Mouse (Mus musculus) heart, adult 8-10 months (tissue): ENCODE results near the gene Nos1ap. TPM values are rescaled to one million over a fixed set of nuclear protein-coding genes. Genes with fewer than 3 reads are reported as not detected.

Experiments
- DNase-seq: peaks from one replicate; pipeline ENCODE4 v3.0.0; 2022; ENCODE audit warnings: low spot score
- total RNA-seq, 4 experiments: library from RNA; stranded (reverse); gene quantifications; 2 replicates each; pipeline ENCODE4 v1.2.4; 2022

Nos1ap gene
- total RNA-seq, 4 experiments from 2014 or later = 22.5 to 27.8 (median 25.2) TPM

DNA sequence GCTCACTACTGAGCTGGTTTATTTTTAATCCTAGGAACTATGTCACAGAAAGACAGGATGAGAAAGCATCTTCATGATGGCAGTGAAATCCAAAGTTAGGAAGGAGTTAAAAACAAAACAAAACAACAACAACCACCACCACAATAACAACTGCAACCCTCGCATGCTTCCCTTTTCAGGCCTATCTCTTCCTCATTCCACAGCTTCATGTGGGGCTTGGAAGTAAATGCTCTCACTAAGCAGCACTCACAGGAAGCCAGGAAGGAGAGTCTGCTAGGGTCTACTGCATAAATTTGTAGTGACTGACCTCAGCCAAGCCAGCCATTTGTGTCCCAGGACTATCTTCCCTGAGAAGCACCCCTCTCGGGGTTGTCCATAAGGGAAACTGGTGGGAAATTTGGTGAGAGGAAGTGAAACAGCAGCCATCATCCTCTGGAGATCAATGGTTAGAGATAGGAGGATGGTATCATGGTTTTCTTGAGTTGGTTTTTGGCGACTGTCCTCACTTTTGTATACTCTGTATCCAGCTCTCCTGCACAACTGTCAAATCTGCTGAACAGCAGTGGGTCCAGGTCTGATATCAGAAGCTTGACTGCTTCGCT, 218.4 kb downstream of the Nos1ap start:
- no peak for DNase-seq

DNA sequence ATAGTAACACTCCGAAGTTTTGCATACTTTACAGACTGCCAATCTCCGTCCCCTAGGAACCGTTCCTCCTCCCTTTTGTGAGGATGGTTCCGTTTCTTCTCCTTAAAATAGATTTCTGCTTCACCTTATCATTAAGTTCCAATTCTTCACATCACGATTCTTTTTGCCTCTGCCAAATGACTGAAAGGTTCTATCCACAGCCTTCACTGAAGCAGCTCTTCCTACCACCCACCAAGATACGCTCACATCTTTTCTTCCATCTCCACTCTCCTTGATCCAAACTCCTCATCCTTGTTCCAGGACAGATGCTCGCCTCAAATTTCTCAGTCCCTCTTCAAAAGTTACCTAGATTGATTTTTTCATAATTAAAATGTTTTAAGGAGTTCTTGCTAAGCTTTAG, 220.8 kb downstream of the Nos1ap start:
- no peak for DNase-seq

GRCm38 (mm10) chr1:170366981-170367700, 222.5 kb downstream of the Nos1ap start:
- no peak for DNase-seq

DNA sequence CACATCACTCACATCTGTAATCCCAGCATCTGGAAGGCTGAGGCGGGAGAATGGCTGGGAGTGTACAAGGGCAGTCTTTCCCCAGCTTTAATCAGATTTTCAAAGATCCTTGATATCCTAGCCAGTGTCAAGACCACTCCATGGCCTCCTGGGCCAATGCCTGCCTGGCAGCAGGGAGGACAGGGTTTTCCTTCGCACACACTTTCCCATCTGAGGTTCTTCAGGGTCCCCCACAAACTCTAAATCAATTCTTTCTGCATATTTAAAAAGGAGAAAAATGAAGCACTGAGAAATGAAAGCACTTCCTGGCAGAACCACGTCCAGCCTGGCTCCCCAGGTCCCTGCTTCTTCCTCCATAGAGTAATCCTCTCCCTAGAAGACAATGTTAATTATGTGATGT, 225.9 kb downstream of the Nos1ap start:
- no peak for DNase-seq

GRCm38 (mm10) chr1:170360183-170360915, 229.3 kb downstream of the Nos1ap start:
- DNase-seq = no peak

DNA sequence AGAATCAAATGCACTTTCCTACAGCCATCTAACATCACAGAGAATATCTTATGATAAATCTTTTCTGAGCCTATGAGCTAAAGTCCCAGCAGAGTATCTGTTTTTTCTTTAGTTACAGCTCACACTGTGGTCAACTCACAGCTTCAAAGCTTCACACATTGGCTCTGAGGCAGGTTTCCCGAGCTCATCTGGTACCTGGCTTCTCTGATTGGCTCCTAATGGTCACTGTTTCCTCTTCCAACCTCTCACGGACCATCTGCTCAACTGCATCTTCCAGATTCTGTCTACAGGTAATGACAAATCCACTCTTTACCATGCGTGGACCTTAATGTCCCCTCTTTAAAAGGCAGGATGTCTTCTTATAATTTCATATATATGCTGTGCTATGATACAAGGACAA, 236.3 kb downstream of the Nos1ap start:
- DNase-seq = no peak

DNA sequence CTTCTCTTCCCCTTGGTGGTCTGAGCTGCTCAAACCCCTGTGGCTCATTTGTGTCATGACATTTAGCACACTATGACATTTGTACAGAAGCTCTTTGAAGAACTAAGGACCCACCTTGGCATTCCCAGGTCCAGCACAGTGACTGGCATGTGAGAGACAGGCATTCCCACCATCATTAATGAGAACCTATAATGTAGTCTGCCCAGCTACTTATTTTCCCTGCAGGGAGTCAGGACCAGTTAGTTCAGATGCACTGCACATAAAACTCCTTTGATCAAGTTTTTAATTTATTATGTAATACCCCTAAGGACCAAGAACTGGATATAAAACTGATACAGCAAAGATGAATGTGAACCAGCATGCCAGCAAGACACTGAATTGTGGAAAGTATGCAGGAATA, 238.6 kb downstream of the Nos1ap start:
- no peak for DNase-seq

- peak; percentile 3 for DNase-seq
These were observed 243.4 kb downstream of the Nos1ap start for GRCm38 (mm10) chr1:170346266-170346665.

GRCm38 (mm10) chr1:170343906-170344305, 245.8 kb downstream of the Nos1ap start:
- no peak for DNase-seq

DNA sequence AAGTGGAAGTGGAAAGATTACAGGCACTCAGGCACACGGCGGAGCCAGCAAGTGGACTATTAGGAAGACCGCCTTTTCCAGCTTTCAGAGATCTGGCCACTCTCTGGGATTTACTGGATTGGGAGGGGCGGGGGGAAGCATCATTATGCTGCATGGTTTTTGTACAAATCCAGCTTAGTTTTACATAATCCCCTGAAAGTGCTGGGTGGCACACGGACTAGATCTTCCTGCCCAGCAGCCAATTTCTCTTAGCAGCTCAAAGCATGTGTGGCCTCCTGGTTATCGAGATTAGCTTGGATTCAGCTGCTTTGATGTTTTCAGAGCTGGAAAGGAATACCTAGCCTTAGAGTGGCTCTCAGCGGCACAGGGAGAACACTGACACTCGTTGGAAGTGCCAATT, 246.6 kb downstream of the Nos1ap start:
- no peak for DNase-seq

GRCm38 (mm10) chr1:170339943-170340342, 249.7 kb downstream of the Nos1ap start:
- DNase-seq = no peak

GRCm38 (mm10) chr1:170332775-170333174, 256.9 kb downstream of the Nos1ap start:
- no peak for DNase-seq

DNA sequence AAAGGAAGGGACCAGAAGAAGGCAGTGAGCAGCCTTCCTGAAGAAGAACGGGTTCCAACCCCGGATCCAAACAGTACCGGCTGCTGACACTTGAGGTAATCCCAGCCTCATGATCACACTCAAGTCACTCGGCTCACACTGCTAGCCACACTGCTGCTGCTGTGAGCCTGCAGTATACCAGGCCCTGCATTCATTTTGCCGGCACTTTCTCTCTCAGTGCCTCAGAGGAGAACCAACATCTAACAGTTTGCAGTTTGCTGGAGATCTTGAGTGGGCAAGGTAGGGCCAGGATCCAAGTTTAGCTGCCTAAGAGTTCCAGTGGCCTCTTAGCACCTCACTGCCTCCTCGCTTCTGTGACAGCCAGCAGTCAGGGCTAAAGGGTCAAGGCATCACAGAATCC, 257.7 kb downstream of the Nos1ap start:
- DNase-seq = no peak

GRCm38 (mm10) chr1:170325277-170325676, 264.4 kb downstream of the Nos1ap start:
- DNase-seq = no peak

- DNase-seq = no peak
These were observed 265.3 kb downstream of the Nos1ap start for GRCm38 (mm10) chr1:170324312-170324711.

DNA sequence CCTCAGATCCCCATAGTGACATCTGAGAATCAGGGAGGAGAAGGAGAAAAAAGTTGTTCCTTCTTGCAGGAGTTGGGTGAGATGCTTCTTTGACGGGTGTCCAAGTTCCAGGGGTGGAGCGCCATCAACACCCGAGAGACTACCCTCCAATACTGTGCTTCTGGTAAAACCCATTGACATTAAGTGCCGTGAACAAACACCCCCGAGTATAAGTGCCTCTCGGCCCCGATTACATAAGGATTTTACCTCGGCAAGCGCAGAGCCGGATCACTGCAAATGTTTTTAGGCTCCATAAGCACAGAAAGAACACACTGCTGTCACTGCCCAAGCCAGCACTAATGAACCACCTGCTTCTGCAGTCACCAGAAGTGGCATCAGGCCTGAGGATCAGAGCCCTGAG, 266.7 kb downstream of the Nos1ap start:
- no peak for DNase-seq

DNA sequence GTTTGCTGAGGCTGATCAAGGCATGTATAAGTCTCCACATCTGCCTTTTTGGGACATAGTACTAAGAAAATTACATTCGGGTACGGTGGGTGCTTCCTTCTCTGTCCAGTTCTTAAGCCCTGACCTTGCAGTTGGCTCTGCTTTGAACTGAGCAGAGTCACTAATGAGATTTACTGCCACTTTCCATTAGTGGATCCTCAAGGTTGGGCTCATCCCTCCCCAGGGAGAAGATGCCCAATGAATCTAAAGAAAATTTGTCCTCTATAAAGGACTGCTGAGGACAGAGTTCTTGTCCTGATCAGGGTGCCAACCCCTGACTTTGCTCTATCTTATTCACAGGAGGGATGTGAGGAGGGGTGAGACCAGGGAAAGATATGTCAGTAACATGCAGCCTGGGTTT, 267.6 kb downstream of the Nos1ap start:
- no peak for DNase-seq

DNA sequence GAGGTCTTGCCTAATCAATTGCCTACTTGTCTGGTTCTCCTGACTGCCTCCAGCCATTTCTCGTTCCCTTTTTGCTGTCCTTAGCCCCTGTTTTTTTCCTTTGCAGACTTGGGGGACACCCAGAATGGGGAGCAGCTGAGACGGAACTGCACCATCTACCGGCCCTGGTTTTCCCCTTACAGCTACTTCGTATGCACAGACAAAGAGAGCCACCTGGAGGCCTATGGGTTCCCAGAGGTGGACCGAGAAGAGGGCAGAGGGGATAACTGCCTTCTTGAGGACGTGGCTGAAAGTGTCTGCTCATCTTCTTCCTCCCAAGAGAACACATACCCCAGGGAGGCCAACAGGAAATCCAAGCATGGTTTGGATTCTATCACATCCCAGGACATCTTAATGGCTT, 278.2 kb downstream of the Nos1ap start:
- no peak for DNase-seq

GRCm38 (mm10) chr1:170308503-170308902, 281.2 kb downstream of the Nos1ap start, which contains the start of gene Spata46:
Gene Spata46 (plus strand): TSS chr1:170308803.
- no peak for DNase-seq

DNA sequence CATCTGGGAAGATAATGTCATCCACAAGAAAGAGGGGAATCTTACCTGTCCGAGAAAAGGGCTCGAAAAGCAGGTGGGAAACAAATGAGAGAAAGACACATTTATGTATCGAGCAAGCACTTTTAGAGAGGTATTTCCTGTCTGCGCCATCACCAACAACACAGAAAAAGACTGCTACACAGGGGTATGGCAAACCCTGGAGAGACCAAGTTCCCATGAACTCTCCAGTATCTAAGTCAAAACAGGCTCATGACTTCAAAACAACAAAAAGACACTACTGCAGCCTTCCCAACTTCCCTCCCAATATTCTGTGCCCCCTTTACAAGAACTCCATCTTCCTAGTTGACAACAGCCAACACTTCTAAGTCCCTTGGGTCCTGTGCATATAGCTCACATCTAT, 283.4 kb downstream of the Nos1ap start, which contains the start of gene Gm7694:
Gene Gm7694 (minus strand): TSS at position 101 of the 400 bp plus-strand sequence.
- DNase-seq = no peak

DNA sequence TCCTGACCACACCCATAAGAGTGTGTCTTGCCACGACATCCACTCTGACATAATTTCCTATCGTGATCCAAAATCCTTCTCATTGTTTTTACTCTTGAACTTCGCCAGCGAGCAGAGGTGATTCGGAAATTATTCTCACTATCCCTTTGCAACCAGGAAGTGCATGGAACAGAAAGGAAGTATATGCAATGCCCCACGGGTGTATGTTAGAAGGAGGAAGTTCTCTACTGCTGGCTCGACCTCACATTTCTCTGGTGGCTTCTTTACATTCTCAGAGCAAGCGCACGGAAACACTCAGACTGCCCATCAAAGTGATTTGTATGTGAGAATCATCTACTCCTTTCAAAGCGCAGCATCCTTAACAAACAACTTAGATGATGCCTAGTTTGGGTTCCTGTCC, 284.7 kb downstream of the Nos1ap start:
- DNase-seq = no peak

DNA sequence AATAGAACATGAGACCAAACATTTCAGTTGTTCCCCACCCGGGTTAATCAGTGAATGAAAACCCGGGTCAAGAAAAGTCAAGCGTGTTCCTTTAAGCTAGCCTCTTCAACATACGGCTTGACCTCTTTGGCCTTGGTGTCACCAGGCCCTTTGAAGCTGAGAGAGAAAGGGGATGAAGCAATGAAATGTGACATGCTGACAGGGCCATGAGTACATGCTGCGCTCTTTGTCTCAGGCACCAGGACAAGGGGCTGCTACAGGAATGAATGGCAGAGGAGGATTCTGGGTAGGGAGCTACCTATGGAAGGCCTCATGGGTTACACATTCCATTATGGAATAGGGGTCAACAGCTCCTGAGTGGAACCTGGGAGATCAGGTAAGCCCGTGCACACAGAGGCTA, 286.6 kb downstream of the Nos1ap start:
- DNase-seq = no peak

DNA sequence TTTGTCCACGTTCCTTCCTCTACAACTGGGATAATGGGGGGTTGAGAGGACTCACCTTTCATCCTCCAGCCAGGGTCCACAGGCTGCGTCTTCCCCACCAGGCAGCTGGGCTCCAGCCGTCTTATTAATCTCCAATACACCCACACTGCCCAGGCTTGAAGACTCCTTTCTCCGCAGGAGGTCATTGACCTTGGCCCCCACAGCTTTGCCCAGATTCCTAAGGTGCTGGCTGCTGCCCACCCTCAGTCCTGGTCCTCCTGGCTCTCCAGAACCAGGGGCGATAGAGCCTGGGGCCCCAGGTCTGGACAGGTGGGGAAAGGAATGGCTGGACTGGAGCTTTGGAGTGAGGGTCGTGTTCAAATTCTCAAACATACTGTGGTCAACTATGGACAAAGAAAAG, 287.2 kb downstream of the Nos1ap start:
- DNase-seq = no peak
